Mouse (Mus musculus): Measurements from ENCODE around the gene Pdgfc.

The Pdgfc gene

GRCm38 (mm10) chr3:81036151-81036553 lies at the start of gene Pdgfc:
Gene Pdgfc (plus strand): TSS chr3:81036416.
- no peak for DNase-seq

- no peak for DNase-seq
Measured at GRCm38 (mm10) chr3:81009245-81009644, 27.0 kb upstream of the Pdgfc start.

DNA sequence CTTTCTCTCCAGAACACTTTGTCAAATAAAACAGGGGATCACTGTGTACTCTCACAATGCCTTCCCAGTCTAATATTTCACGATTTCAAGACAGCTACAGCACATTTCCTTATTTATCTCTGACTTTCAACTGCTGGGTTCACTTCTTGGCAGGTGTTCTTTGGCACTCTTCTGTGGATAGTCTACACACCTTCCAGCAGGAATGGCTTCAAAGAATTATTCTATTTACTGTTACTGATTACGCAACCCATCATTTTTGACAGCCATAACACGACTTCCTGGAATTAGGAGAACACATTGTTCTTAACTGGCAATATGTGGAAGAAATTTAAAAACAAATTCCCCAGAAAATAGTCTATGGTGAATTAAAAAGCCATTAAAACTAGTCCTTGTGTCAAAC lies 26.3 kb upstream of the Pdgfc start:
- DNase-seq, result no peak

- no peak for DNase-seq
Measured at GRCm38 (mm10) chr3:81017385-81018051, 18.7 kb upstream of the Pdgfc start.

- no peak for DNase-seq
Measured at GRCm38 (mm10) chr3:81020064-81020463, 16.2 kb upstream of the Pdgfc start.

- no peak for DNase-seq
Measured at GRCm38 (mm10) chr3:81021783-81022182, 14.4 kb upstream of the Pdgfc start.

- DNase-seq, result no peak
Measured at GRCm38 (mm10) chr3:81022266-81022665, 13.9 kb upstream of the Pdgfc start.

- no peak for DNase-seq
Measured at GRCm38 (mm10) chr3:81022845-81023244, 13.4 kb upstream of the Pdgfc start.

DNA sequence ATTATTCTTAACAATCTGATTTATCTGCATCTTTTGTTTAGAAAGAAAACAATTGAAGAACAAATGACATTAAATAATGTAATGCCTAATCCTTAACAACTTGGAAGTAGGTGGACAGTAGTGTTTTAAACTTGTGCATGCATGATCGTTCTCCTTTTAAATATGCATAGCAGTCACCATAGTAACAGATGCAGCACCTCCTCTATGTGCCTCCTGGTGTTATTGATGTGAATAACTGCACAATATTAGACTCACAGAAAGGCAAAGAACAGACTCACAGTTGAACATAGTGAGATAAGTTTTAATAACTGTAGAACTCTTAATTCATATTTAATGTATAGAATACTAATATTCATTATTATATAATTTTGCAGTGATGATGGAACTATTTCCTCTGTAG lies 12.6 kb upstream of the Pdgfc start:
- DNase-seq, result no peak

DNA sequence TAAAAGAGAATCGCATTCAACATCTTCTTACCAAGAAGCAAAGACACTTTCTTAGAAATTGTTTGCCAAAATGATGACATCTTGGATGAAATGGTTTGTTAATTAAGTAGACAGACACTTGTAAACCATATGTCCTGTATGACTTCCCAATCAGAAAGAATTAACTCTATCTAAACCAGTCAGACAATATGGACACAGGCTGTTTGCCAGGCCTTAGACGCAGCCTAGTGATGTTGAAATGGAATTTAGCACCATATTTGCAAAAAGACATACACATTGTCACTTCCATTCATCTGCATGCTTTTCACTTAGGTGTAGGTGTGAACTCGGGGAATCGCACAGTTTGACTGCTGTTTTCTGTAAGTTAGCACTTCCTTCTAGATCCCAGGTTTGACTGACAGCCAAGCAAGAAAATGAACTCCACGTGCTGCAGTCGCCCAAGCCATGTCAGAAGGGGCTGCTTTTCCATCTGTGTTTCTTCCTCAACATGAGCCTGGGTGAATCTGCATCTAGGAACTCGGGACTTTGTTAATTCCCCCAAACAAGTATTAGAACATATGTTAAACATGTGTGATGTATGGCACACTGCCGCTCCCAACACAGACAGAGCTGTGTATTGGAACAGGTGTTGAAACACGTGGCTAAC lies 10.5 kb upstream of the Pdgfc start:
- no peak for DNase-seq

GRCm38 (mm10) chr3:81028361-81028760 lies 7.9 kb upstream of the Pdgfc start:
- DNase-seq, result no peak

- no peak for DNase-seq
Measured at GRCm38 (mm10) chr3:81029321-81029720, 6.9 kb upstream of the Pdgfc start.

- DNase-seq, result no peak
Measured at GRCm38 (mm10) chr3:81029909-81030308, 6.3 kb upstream of the Pdgfc start.

DNA sequence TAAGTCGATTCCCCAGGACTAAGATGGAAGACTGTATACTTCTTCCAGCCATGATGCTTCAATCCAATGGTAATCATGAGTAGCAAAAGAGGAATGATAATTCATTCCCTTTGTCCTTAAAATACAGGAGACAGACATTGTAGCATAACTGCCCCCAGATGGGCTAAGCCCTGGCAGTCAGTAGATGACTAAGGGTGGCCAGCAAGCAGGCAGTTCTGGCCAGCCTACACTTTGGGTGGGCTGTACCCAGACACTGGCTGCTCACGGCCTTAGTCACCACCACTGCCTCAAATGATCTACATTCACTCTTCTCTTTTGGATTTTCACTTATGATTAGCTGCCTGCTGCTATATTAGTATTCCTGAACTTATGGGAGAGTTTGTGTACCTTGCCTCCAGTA lies 5.9 kb upstream of the Pdgfc start:
- DNase-seq, result no peak

- no peak for DNase-seq
Measured at GRCm38 (mm10) chr3:81032014-81032413, 4.2 kb upstream of the Pdgfc start.

DNA sequence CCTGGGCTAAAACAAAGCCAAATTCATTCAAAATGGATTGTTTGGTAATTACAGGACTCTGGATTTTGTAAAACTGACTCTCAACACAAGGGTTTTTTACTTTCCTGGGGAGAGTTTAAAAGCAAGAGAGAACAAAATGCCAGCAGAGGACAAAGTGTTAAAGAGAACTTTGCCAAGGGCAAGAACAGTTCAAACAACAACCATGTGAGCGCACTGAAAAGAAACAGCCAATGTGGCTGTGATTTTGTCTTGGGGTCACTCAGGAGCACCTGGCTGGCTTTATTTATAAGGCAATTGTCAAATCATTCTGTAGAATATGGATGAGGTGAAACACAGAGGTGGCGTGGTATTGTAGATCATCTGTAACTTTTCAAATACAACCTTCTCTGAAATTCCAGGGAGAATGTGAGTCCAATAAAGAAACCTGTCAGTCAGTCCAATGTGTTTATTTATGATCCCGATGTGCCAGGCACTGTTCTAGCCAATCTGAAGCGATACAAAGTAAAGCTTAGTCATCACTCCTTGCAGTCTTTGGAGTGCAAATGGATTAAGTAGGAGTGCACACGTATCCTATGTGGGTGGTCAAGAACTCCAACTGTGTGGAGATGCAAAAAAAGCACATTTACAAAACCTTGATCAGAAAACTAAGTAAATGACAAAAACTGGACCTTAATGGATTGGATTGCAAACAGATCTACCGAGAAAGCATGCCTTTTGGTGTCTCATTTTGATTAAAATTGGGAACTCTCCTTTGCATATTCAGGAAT lies 1.7 kb upstream of the Pdgfc start:
- no peak for DNase-seq

- DNase-seq, result peak; percentile 19
Measured at GRCm38 (mm10) chr3:81036554-81037311, 517 bp downstream of the Pdgfc start.

DNA sequence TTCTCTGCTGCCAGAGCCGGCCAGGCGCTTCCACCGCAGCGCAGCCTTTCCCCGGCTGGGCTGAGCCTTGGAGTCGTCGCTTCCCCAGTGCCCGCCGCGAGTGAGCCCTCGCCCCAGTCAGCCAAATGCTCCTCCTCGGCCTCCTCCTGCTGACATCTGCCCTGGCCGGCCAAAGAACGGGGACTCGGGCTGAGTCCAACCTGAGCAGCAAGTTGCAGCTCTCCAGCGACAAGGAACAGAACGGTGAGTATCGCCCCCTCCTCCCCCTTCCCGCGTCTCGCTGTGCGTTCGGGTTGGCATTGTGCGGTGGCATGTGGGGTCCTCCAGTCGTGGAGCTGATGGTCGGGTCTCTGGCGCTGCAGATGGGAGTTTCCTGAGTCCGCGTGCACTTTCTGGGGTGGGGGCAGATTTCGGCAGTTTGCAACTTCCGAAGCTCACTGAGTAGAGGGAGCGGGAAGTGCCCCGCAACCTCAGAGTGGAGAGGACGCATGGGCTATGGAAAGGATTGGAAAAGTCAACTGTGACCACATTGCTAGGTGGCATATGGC lies 1.2 kb downstream of the Pdgfc start:
- peak; percentile 18 for DNase-seq

- DNase-seq, result no peak
Measured at GRCm38 (mm10) chr3:81039131-81039653, 3.0 kb downstream of the Pdgfc start.

GRCm38 (mm10) chr3:81044653-81045343 lies 8.6 kb downstream of the Pdgfc start:
- DNase-seq, result no peak

DNA sequence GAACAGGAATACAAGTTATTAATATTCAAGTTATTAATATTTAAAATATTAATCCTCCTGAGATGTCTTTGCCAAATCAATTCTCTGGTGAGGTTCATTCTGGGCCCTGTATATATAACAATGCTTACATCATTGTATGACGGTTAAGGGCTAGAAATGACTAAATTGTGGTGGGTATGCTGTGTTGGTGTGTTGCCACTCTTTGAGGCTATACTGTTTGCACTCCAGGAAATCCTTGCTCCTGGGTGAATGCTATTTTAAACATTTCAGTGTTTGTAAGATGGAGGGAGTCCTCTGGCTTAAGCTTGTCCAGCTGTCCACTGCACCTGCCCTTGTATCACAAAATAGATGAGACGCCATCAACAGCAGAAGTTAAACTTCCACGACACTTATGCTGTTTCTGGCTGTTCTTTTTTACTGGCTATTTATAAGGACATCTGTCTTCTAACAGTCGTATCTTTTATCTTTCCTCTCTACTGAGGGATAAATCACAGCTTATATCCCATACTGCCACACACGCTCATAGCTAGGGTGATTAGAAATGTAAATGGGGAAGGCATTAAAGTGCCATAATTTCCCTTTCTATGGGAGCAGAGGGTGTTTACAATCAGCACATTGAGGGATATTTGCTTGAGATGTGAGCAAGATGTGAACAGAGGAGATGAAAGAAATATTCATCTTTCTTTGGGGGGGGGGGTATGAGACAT lies 9.3 kb downstream of the Pdgfc start:
- no peak for DNase-seq
